Mouse (Mus musculus) kidney, postnatal 25 days (tissue): Measurements from ENCODE around the gene Ppp1r37.

Experiments used
- DNase-seq, 2 experiments: peaks; one replicate each; pipeline ENCODE4 v3.0.0; 2021; ENCODE audit warnings: mixed read lengths in 2 of 2

The Ppp1r37 gene

DNA sequence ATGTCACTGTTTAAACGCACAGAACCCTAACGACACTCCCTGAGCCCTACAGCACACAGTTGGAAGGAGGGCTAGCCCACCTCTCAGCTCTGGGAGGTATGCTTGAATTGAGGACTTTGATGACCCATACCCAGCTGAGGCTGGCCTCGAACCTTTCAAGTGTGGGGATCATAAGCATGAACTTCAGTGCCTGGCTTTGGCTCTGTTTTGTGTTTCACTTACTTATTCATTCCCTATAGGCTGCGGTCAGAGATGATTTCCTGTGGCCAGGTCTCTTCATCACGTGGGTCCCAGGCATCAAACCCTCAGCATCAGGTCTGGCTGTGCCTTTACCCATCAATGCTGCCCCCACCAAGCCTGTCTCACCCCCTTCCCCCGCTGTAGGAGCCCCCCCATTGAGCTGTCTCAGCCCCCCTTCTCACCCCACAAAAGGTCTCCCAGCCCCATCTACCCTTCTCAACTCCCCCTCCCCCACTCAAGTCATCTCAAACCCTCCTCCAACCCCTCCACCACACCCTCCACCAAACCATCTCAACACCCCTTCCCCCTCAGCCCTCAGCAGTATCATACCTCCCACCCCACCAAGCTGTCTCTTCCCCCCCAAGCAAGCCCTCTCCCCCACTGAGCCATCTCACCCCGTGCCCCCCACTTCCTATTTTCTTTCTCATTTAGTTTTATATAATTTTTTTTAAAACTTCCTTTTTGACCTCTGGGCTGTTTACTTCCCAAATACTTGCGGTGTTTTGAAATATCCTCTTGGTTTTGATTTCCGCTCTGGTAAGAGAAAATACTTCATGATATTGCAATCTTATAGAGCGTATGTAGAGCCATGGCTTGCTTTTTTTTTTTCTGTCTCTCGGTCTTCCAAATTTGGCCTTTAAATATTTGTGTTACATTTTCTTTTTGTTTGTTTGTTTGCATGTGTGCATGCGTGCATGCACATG lies 62.2 kb downstream of the Ppp1r37 start:
- DNase-seq = peak in 1 of 2 experiments; percentile 41

DNA sequence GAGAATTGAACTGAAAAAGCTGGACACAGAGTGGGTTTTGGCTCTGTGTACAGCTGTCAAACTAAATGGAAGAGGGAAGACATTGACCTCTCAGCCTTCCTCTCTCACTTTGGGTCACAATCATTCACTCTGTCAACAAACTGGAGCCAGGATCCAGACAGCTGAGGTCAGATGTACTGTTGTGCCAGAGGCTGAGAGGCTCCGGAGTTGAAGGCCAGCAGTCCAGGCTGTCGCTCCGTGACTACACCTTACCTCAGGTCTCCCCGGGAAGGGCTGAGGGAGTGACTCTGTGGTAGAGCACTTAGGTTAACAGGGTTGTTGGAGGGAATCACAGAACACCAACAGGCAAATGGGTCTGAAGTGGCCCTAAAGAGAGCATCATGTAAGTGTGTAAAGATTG lies 64.5 kb downstream of the Ppp1r37 start:
- peak; percentile 57 to 65 for DNase-seq

DNA sequence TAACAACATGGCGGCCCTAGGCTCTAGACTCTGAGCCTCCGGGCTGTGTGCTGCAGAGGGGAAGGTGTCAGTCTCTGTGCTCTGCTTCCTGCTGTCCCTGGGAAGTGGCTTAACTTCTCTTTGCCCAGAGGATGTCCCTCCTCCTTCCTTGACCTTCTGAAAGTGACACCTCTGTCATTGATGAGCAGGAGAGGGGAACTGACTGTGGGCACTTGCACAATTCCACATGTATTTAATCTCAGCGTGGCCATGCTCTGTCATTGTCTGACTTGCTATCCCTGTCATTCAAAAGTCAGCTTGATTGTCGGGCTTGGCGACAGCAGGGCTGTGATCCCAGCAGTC lies 66.7 kb downstream of the Ppp1r37 start:
- DNase-seq = no peak

DNA sequence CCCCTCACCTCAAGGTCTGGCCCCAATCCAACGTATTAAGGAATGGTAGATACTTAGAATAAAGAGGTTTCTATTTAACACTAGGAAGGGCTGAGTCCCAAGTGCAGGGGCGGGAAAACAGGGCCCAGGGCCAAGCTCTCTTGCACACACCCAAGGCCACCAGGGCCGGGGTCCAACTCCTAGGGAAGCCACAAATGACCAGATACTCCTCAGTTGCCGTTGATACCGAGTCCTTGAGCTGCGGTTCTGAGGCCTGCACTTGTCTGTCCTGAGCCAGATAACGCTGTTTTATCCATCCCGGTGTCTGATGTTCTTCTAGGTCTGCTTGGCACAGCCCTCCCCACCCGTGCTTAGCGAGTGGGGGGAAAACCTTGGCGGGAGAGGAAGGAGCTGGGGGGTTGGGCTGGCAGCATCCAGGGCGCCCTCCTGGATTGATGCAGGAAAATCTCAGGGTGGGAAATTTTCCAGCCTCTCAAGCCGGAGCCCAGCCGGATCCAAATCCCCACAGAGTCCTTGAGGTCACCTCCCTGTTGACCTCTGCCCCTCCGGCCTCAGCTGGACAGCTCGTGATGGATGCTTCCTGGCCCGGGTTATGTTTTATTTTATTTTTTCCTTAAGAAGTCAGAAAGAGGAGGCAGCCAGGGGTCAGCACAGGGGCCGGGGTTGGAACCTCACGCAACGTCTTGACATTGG lies 67.2 kb downstream of the Ppp1r37 start:
- DNase-seq = peak; percentile 87 to 91

DNA sequence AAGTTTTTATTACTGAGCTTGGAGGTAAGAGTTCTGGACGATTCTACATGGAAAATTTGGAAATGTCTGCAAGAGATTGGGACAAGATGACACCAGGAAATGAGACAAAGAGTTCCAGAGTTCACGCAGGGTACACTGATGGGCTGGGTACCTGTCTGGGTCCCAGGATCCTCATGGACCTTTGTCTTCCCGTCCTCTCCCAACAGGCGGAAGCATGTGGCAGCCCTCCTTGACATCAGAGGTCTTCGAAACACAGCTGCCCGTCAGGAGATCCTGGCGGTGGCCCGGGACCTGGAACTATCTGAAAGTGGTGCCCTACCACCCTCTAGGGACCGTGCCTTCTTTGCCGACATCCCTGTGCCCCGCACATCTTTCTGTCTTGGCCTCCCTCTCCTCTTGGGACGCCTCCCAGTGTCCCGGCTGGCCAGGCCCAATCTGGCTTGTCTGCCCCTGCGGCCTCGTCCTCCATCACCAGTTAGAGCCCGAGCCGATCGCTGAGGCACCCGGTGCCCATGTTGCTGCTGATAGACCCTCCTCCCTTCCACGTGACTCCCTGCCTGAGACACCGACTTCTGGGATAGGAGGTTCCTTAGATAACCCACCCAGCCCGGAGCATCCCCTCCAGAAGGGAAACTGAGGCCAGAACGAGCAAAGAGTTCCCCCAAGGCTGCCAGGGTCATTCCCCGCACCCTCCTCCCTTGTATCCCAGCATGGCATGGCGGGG lies 68.0 kb downstream of the Ppp1r37 start:
- peak; percentile 40 to 81 for DNase-seq

DNA sequence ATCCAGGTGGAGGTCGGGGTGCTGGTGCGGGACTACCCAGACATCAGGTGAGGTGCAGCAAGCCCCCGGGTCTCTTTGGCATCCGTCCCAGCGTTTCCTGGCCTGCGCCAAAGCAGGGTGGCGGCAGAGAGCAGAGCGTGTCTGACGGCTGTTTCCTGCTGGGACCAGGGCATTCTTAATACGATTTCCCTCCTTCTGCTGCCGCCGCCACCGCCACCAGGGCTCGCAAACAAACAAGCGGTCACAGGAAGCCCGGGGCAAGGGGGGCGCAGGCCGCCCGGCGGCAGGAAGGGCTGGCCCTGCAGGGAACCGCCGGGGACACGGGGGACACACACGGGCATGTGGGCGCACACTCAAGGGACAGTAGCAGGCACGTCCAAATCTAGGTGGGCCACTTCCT lies 71.1 kb downstream of the Ppp1r37 start:
- peak; percentile 84 to 91 for DNase-seq

DNA sequence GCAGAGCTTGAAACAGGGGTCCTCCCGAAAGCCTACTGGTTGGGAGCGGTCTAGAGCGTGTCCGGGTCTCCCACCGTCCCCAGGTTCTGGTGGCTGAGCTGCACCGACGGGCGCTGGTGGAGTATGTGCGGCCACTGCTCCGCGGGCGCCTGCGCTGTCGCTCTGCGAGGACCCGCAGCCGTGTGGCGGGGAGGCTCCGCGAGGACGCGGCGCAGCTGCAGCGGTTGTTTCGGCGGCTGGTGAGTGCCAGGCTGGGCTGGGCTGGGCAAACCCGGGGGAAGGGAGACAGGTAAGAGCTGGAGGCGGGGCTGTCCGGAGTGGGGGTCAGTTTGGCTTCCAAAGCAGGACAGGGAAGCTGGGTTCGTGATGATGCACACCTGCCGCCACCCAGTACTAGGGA lies 73.4 kb downstream of the Ppp1r37 start:
- DNase-seq = no peak

DNA sequence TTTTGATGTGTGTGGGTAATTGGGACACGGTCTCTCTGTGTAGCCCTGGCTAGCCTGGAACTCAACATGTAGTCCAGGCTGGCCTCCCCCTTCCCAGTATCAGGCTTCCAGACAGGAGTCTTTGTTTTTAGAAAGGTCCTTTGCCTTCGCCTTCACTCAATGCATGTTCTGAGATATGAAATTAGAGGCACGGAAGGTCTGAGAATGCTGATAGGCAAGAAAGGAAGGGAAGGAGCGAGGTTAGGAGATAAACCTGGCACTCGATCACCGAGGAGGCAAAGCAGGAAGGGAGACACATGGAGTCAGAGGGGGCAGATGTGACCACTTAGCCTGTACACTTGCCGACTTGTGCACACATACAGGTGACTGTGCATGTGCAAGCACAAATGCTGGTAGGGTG lies 76.3 kb downstream of the Ppp1r37 start:
- no peak for DNase-seq

DNA sequence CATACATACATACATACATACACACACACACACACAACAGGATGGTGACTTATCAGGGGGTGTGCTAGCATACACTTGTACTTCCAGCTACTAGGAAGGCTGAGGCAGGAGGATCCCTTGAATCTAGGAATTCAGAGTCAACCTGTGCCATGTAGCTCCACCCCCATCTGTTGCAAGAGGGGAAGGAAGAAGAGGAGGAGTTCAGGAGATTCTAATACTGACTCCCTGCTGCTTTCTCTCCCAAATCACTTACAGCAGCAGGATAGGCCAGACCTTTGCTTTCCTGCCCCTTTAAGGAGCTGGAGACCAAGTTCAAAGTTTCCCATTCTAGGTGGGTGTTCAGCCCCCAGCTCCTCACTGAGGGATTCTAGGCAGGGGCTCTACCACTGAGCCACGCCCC lies 77.4 kb downstream of the Ppp1r37 start:
- DNase-seq = no peak

DNA sequence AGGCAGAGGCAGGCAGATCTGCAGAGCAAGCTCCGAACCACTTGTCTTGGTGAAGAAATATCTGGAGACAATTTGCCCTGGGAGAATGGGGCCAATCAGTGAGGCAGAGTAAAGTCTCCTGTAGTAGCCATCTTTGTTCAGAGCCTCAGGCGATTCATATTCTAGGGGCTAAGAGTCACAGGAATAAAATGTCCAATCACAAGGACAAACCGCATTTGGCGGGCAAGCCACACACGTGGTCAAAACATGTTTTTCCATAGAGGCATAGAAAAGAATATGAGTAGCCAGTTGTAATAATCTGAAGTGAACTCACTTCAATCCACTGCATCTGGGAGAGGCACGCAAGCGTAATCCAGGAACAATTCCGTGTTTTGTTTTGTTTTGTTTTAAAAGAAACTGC lies 79.6 kb downstream of the Ppp1r37 start:
- DNase-seq = no peak
